Mouse (Mus musculus): ENCODE measurements around the gene Gm20661. TPM values are rescaled to one million over a fixed set of nuclear protein-coding genes. Genes with fewer than 3 reads are reported as not detected.

Gm20661 gene
- total and polyA plus RNA-seq, 3 experiments: 0.35 to 0.85 TPM; not detected in 1

DNA sequence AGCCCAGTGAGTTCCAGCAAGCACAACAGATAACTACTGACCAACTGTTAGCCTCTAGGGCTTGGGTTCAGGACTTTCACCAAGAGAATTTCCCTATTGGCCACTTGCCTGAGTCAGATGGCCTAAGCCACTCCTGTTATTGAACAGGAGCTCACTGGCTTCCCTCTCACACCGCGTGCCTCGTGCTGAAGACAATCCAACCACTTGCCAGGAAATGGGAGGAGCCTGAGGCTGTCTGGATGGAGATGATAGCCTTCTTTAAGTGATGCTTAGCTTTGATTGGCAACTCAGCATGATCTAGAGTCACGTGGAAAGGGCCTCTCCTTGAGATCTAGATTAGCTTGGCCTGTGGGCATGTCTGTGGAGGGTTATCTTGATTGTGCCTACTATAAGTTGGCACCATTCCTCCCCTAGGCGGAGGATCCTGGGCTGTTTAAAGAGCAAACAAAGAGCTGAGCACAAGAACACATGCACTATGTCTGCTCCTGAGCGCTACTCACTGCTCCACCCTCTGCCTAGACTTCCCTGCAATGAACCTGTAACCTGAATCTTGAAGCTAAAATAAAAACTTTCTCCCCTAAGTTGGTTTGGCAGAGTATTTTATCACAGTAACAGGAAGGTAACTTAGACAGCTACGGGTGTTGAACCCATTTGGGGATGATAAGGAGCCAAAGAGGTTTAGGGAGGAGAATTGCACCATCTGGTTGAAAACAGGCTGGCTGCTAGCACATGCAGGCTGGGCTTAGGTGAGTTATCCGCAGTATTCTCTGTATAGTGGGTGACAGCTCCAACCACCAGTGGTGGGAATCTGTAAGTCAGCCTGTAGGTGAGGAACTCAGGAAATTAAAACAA lies 10.9 kb upstream of the Gm20661 start (continued):
- TF ChIP-seq MYB (IDR thresholded peaks at IDR 0.05; ENCODE audit: low read depth, low read length) (no peak; the same call in 1 of the 2 replicates), GATA1 (IDR thresholded peaks at IDR 0.05; ENCODE audit: low read depth, low read length) (peak; percentile 96), MAZ (IDR thresholded peaks at IDR 0.05; ENCODE audit: low read depth, low read length) (no peak), ZMIZ1 (IDR thresholded peaks at IDR 0.05; ENCODE audit: low read depth, low read length) (peak; percentile 96)

DNA sequence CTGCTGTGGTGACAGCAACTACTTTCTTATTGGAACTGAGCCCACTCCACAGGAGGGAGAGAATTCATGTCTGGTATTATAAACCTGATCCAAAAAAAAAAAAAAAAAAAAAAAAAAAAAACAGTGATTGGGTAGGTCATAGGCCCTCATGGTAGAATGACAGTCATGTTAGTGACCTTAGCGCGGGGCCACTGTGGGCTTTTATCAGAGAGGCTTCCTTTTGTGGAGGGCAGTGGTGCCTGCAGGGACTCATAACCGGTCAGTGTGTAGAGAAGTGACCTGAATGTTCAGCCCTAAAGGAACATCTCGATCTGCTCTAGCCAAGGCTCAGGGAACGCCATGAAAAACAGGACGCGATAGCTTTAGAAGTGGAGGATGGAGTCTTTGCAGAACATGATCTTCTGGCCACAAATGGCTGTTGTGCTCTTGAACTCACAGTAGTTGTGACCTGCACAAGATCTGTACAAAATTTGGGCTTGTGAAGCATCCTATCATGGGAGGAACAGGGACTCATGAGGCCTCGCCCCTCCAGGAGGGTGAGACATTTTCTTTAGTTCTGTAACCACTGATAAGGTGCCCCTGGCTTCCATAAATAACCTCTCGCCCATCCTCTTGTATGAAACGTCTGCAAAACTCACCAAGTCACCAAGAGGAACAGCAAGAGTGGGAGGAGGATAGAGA lies 8.2 kb upstream of the Gm20661 start:
- Histone ChIP-seq H3K27ac (ENCODE audit: control insufficient read depth, low read depth, low read length) (peak overlapping the region; percentile 100), H3K27me3 (ENCODE audit: control insufficient read depth in 1 of 2, insufficient read depth in 2 of 2, low read length in 2 of 2) (no peaks in the 10 kb centered on the region), H3K4me1 (ENCODE audit: control insufficient read depth in 1 of 2, insufficient read depth in 2 of 2, low read length in 2 of 2) (peaks cover 25 to 72% of the 10 kb centered on the region in 2 experiments), H3K36me3 (ENCODE audit: control insufficient read depth in 1 of 2, insufficient read depth in 2 of 2, low read length in 2 of 2) (peaks cover 0 to 47% of the 10 kb centered on the region in 2 experiments; a peak in 3 of 4 replicates), H3K4me3 (ENCODE audit: control insufficient read depth in 1 of 2, insufficient read depth in 1 of 2, low read depth in 2 of 2, low read length in 2 of 2) (peak overlapping the region; percentile 28 to 29), H3K9ac (ENCODE audit: control insufficient read depth, low read depth, low read length, poor library complexity, severe bottlenecking) (peak overlapping the region; percentile 65), H3K79me2 (ENCODE audit: control insufficient read depth, insufficient read depth, low read length, poor library complexity) (peaks cover 21% of the 10 kb centered on the region), H3K9me3 (replicated peaks; ENCODE audit: insufficient read depth, low read length) (no peaks in the 10 kb centered on the region)
- peak; percentile 90 for DNase-seq (ENCODE audit: low read depth, low spot score)
- 0 out of 2 replicates have a peak, but pooled peaks have one; percentile 54 for TF ChIP-seq POLR2AphosphoS5 (IDR thresholded peaks at IDR 0.05; ENCODE audit: borderline replicate concordance, low read depth, low read length)
- no peak for TF ChIP-seq ZMIZ1 (IDR thresholded peaks at IDR 0.05; ENCODE audit: low read depth, low read length)
- TF ChIP-seq EP300 (IDR thresholded peaks at IDR 0.05; ENCODE audit: low read depth in 1 of 2, low read length in 2 of 2): peak in 1 of 2 experiments; percentile 84; a peak in 2 of 4 replicates
- peak; percentile 21; the same call in 1 of the 2 replicates for TF ChIP-seq TBP (IDR thresholded peaks at IDR 0.05; ENCODE audit: low read depth, low read length)
- TF ChIP-seq ZNF384 (IDR thresholded peaks at IDR 0.05; ENCODE audit: low read depth, low read length): peak; percentile 97
- peak; percentile 83 for TF ChIP-seq TCF12 (IDR thresholded peaks at IDR 0.05; ENCODE audit: low read depth, low read length)
- TF ChIP-seq MEF2A (IDR thresholded peaks at IDR 0.05; ENCODE audit: extremely low read depth, insufficient replicate concordance, low read depth, low read length, poor library complexity, severe bottlenecking): peak; percentile 99
- no peak for TF ChIP-seq GABPA (IDR thresholded peaks at IDR 0.05; ENCODE audit: low read depth, low read length)
- no peak for TF ChIP-seq RCOR1 (IDR thresholded peaks at IDR 0.05; ENCODE audit: low read depth, low read length)
- TF ChIP-seq UBTF (IDR thresholded peaks at IDR 0.05; ENCODE audit: borderline replicate concordance, insufficient read depth, low read depth, low read length): no peak
- TF ChIP-seq TAL1 (IDR thresholded peaks at IDR 0.05; ENCODE audit: low read length): peak; percentile 34; the same call in 1 of the 2 replicates
- no peak; a peak in 1 of 4 replicates for TF ChIP-seq POLR2A (IDR thresholded peaks at IDR 0.05; ENCODE audit: control insufficient read depth in 1 of 2, insufficient read depth in 1 of 2, low read depth in 1 of 2, low read length in 2 of 2, poor library complexity in 1 of 2)
- peak; percentile 86 for TF ChIP-seq GATA1 (IDR thresholded peaks at IDR 0.05; ENCODE audit: low read depth, low read length)
- peak; percentile 89 for TF ChIP-seq ETS1 (IDR thresholded peaks at IDR 0.05; ENCODE audit: low read depth, low read length)

Measured in MEL (cell line).